Mouse (Mus musculus) limb, embryonic 14.5 days (tissue): Measurements from ENCODE around the gene Pde3a. TPM values are rescaled to one million over a fixed set of nuclear protein-coding genes. Genes with fewer than 3 reads are reported as not detected.

Experiments used
- ATAC-seq: fragments of 200-750 bp; cut with Nextera tagmentation; 2 replicates; pipeline ENCODE4 v1.8.0; 2017; ENCODE audit warnings: low read depth, moderate number of reproducible peaks, moderate TSS enrichment; ENCODE audit not compliant: low FRiP score
- DNase-seq: peaks from one replicate; pipeline ENCODE4 v3.0.0-alpha.2; 2015; ENCODE audit warnings: low spot score
- H3K27ac ChIP-seq: fragments of 300-500 bp; sonication (generic); replicated peaks from 2 replicates; pipeline ENCODE4 v1.5.1; 2014; ENCODE audit warnings: low read depth, mild to moderate bottlenecking, low read length, moderate library complexity, mixed read lengths
- H3K27me3 ChIP-seq: fragments of 300-500 bp; sonication (generic); 2 replicates; pipeline ENCODE4 v1.6.1; 2014; ENCODE audit warnings: low read length, mixed read lengths; ENCODE audit not compliant: control insufficient read depth, insufficient read depth
- H3K36me3 ChIP-seq: fragments of 300-500 bp; sonication (generic); 2 replicates; pipeline ENCODE4 v1.6.1; 2014; ENCODE audit warnings: mild to moderate bottlenecking, low read length, moderate library complexity, mixed read lengths; ENCODE audit not compliant: control insufficient read depth, insufficient read depth
- H3K4me1 ChIP-seq: fragments of 300-500 bp; sonication (generic); 2 replicates; pipeline ENCODE4 v1.6.1; 2014; ENCODE audit warnings: antibody characterized with exemption, low read length, mixed read lengths; ENCODE audit not compliant: control insufficient read depth, insufficient read depth
- H3K4me2 ChIP-seq: fragments of 300-500 bp; sonication (generic); replicated peaks from 2 replicates; pipeline ENCODE4 v1.6.1; 2014; ENCODE audit warnings: low read depth, mild to moderate bottlenecking, low read length, moderate library complexity; ENCODE audit not compliant: severe bottlenecking
- H3K4me3 ChIP-seq: fragments of 300-500 bp; sonication (generic); replicated peaks from 2 replicates; pipeline ENCODE4 v1.5.1; 2014; ENCODE audit warnings: low read length
- H3K9ac ChIP-seq: fragments of 300-500 bp; sonication (generic); 2 replicates; pipeline ENCODE4 v1.6.1; 2014; ENCODE audit warnings: mild to moderate bottlenecking, low read depth, low read length, moderate library complexity; ENCODE audit not compliant: severe bottlenecking
- H3K9me3 ChIP-seq: fragments of 300-500 bp; sonication (generic); 2 replicates; pipeline ENCODE4 v1.6.1; 2016; ENCODE audit warnings: low read length; ENCODE audit not compliant: control insufficient read depth
- POLR2A ChIP-seq: fragments of 200-500 bp; IDR thresholded peaks from 2 replicates; pipeline ENCODE4 v1.8.0; 2012; ENCODE audit warnings: inconsistent platforms, mild to moderate bottlenecking, moderate library complexity, borderline replicate concordance; ENCODE audit not compliant: insufficient read depth, insufficient read length; ENCODE audit errors: extremely low read depth
- WGBS: fragments of 180-500 bp; shearing (Covaris S2); extraction: QIAGEN DNeasy Blood & Tissue Kit; methylation state at CpG from one replicate; pipeline ENCODE4 v1.1.7; 2014; 5-methylcytosine and 5-hydroxymethylcytosine counted together
- polyA plus RNA-seq, 2 experiments: library from polyadenylated mRNA; depleted of rRNA in 1 of 2; stranded (reverse) in 1 of 2; unstranded in 1 of 2; fragments of >200 nt; fragmentation: Nextera tagmentation in 1 of 2; extraction: Ambion mirVana in 1 of 2; gene quantifications; 2 replicates each; pipeline versions ENCODE4 v1.2.1 to v1.2.3; 2012 to 2014

Gene Pde3a
- polyA plus RNA-seq, 2 experiments, result 4.6 to 5.2 TPM

- DNase-seq, result peak; percentile 62
- H3K9ac ChIP-seq, result no peak overlapping the region
- no peaks in the 10 kb centered on the region for H3K27me3 ChIP-seq
- H3K27ac ChIP-seq, result no peak overlapping the region
- WGBS, result 14% methylated on average over 10 of the region's 10 CpGs
- no peak overlapping the region for H3K4me2 ChIP-seq
- H3K4me3 ChIP-seq, result no peak overlapping the region
- ATAC-seq, result peak; percentile 84
- TF ChIP-seq POLR2A, result no peak
- H3K36me3 ChIP-seq, result no peaks in the 10 kb centered on the region
- H3K4me1 ChIP-seq, result peaks cover 7% of the 10 kb centered on the region
- H3K9me3 ChIP-seq, result no peaks in the 10 kb centered on the region
These were observed 185.1 kb downstream of the Pde3a start for GRCm38 (mm10) chr6:141433917-141434756.

DNA sequence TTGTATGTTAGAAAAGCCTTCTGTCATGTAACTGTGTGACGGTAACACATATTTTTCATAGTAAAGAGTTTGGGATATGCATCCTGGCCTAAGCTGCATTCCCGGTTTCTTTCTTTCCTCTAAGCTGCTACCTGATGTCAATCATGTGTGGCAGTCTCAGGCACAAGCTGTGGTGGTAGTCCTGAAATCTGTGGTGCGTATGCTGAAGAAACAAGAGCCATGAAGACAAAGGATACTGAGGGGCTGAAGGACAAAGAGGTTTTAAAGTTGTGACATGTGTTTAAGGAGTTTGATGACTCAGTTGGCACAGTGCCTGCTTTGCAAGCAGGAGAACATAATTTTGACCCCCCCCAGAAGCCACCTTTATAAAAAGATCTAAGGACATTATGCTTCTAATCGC is 186.1 kb downstream of the Pde3a start:
- no peak overlapping the region for H3K4me2 ChIP-seq
- DNase-seq, result no peak
- H3K27ac ChIP-seq, result no peak overlapping the region
- H3K9me3 ChIP-seq, result no peaks in the 10 kb centered on the region
- no peaks in the 10 kb centered on the region for H3K36me3 ChIP-seq
- no peak overlapping the region for H3K9ac ChIP-seq
- H3K4me3 ChIP-seq, result no peak overlapping the region
- WGBS, result 60% methylated on average over 4 of the region's 4 CpGs
- ATAC-seq, result no peak
- H3K4me1 ChIP-seq, result peaks cover 7% of the 10 kb centered on the region
- no peaks in the 10 kb centered on the region for H3K27me3 ChIP-seq
- no peak for TF ChIP-seq POLR2A

DNA sequence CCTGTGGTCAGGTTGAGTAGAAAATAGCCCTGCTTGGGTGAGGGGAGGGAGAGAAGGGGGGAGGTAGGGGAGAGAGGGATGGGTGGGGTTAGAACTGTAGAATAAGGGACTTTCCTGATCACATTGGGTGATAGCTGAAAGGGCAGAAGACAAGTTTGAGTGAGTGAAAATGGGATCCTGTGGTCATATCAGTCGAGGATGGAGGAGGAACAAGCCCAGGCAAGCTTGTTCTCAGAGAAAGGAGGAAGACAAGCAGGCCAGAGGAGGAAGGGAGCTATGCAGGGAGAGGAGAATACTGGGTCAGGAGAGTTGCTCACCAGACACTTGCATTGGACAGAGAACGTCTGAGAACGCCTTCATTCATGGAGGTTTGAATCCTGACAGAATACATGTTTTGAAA is 190.9 kb downstream of the Pde3a start:
- H3K27ac ChIP-seq, result no peak overlapping the region
- no peak for DNase-seq
- no peak overlapping the region for H3K4me3 ChIP-seq
- H3K4me2 ChIP-seq, result no peak overlapping the region
- H3K36me3 ChIP-seq, result no peaks in the 10 kb centered on the region
- no peak for TF ChIP-seq POLR2A
- 78% methylated on average over 3 of the region's 3 CpGs for WGBS
- H3K27me3 ChIP-seq, result no peaks in the 10 kb centered on the region
- no peaks in the 10 kb centered on the region for H3K9me3 ChIP-seq
- no peak for ATAC-seq
- no peak overlapping the region for H3K9ac ChIP-seq
- no peaks in the 10 kb centered on the region for H3K4me1 ChIP-seq

GRCm38 (mm10) chr6:141447547-141447946 is 198.5 kb downstream of the Pde3a start:
- no peak for TF ChIP-seq POLR2A
- DNase-seq, result peak; percentile 86
- Histone ChIP-seq H3K4me1 (no peaks in the 10 kb centered on the region), H3K36me3 (no peaks in the 10 kb centered on the region), H3K27me3 (no peaks in the 10 kb centered on the region), H3K27ac (no peak overlapping the region), H3K9me3 (no peaks in the 10 kb centered on the region), H3K9ac (no peak overlapping the region), H3K4me2 (no peak overlapping the region), H3K4me3 (no peak overlapping the region)
- WGBS, result 9% methylated on average over 3 of the region's 3 CpGs
- ATAC-seq, result no peak; the same call in 1 of the 2 replicates

- Histone ChIP-seq H3K9ac (no peak overlapping the region), H3K27me3 (no peaks in the 10 kb centered on the region), H3K4me2 (no peak overlapping the region), H3K4me1 (no peaks in the 10 kb centered on the region), H3K9me3 (no peaks in the 10 kb centered on the region), H3K36me3 (no peaks in the 10 kb centered on the region), H3K27ac (no peak overlapping the region), H3K4me3 (no peak overlapping the region)
- 72% methylated on average over 8 of the region's 8 CpGs for WGBS
- DNase-seq (no peak), ATAC-seq (no peak)
- TF ChIP-seq POLR2A, result no peak
These were observed 199.8 kb downstream of the Pde3a start for GRCm38 (mm10) chr6:141448886-141449285.
